Mouse (Mus musculus) testis, adult 2 months (tissue): ENCODE data around the gene Gm10647. TPM values are rescaled to one million over a fixed set of nuclear protein-coding genes. Genes with fewer than 3 reads are reported as not detected.

ENCODE experiments used
- H3K27ac ChIP-seq: fragments of 200-500 bp; 2 replicates; pipeline ENCODE4 v1.5.1; 2012; ENCODE audit warnings: low read depth, low read length; ENCODE audit not compliant: control insufficient read depth, insufficient read depth
- H3K27me3 ChIP-seq: fragments of 200-500 bp; 2 replicates; pipeline ENCODE4 v1.6.1; 2012; ENCODE audit warnings: mild to moderate bottlenecking, low read length, moderate library complexity; ENCODE audit not compliant: control insufficient read depth, insufficient read depth
- H3K36me3 ChIP-seq: fragments of 200-500 bp; 2 replicates; pipeline ENCODE4 v1.6.1; 2012; ENCODE audit warnings: mild to moderate bottlenecking, low read length; ENCODE audit not compliant: control insufficient read depth, insufficient read depth
- H3K4me1 ChIP-seq: fragments of 200-500 bp; 2 replicates; pipeline ENCODE4 v1.6.1; 2012; ENCODE audit warnings: low read length; ENCODE audit not compliant: control insufficient read depth, insufficient read depth
- H3K4me3 ChIP-seq: fragments of 200-500 bp; 2 replicates; pipeline ENCODE4 v1.5.1; 2012; ENCODE audit warnings: low read depth, mild to moderate bottlenecking, low read length, moderate library complexity, mixed read lengths; ENCODE audit not compliant: control insufficient read depth
- CTCF ChIP-seq: fragments of 200-500 bp; IDR thresholded peaks from 2 replicates; pipeline ENCODE4 v1.5.1; 2012; ENCODE audit warnings: low read depth, mild to moderate bottlenecking, inconsistent platforms, low read length, moderate library complexity; ENCODE audit not compliant: control insufficient read depth, insufficient read depth, insufficient replicate concordance
- POLR2A ChIP-seq: fragments of 200-500 bp; IDR thresholded peaks from 2 replicates; pipeline ENCODE4 v1.6.1; 2012; ENCODE audit warnings: low read depth, mild to moderate bottlenecking, inconsistent platforms, low read length, moderate library complexity; ENCODE audit not compliant: control insufficient read depth
- polyA plus RNA-seq: library from polyadenylated mRNA; depleted of rRNA; stranded (reverse); fragments of >200 nt; gene quantifications from 2 replicates; pipeline ENCODE4 v1.2.3, GENCODE M21; 2012; rRNA removed

The Gm10647 gene
- polyA plus RNA-seq, 1 experiment = 0.20 TPM

GRCm38 (mm10) chr9:66825990-66826389 lies 29.2 kb downstream of the Gm10647 start:
- Histone ChIP-seq H3K4me1 (no peaks in the 10 kb centered on the region), H3K27ac (no peak overlapping the region), H3K36me3 (no peaks in the 10 kb centered on the region), H3K27me3 (no peaks in the 10 kb centered on the region), H3K4me3 (no peak overlapping the region)
- TF ChIP-seq POLR2A (no peak), CTCF (no peak)

- Histone ChIP-seq H3K27ac (no peak overlapping the region), H3K36me3 (no peaks in the 10 kb centered on the region), H3K4me1 (peaks cover 8% of the 10 kb centered on the region), H3K4me3 (no peak overlapping the region), H3K27me3 (no peaks in the 10 kb centered on the region)
- no peak for TF ChIP-seq POLR2A
- no peak for TF ChIP-seq CTCF
Measured at GRCm38 (mm10) chr9:66832366-66832908, 35.6 kb downstream of the Gm10647 start.

GRCm38 (mm10) chr9:66833851-66834250 lies 37.0 kb downstream of the Gm10647 start:
- no peak for TF ChIP-seq CTCF
- TF ChIP-seq POLR2A = no peak
- Histone ChIP-seq H3K27ac (peak overlapping the region; percentile 76), H3K27me3 (no peaks in the 10 kb centered on the region), H3K36me3 (no peaks in the 10 kb centered on the region), H3K4me3 (peak overlapping the region; percentile 92), H3K4me1 (peaks cover 8% of the 10 kb centered on the region)

- TF ChIP-seq CTCF = no peak
- TF ChIP-seq POLR2A = peak; percentile 57; the same call in 1 of the 2 replicates
- Histone ChIP-seq H3K4me3 (peak within 1 kb of the TSS; percentile 92), H3K27me3 (no peaks in the 10 kb centered on the region), H3K27ac (peak within 1 kb of the TSS; percentile 79), H3K36me3 (no peaks in the 10 kb centered on the region), H3K4me1 (peaks cover 8% of the 10 kb centered on the region)
Measured at GRCm38 (mm10) chr9:66834318-66835096, 37.7 kb downstream of the Gm10647 start, which contains the start of gene Aph1c. Gene Aph1c, minus strand, starts transcription at chr9:66834726.

- H3K4me1 ChIP-seq = peaks cover 8% of the 10 kb centered on the region
- H3K36me3 ChIP-seq = no peaks in the 10 kb centered on the region
- peak overlapping the region; percentile 79 for H3K27ac ChIP-seq
- peak overlapping the region; percentile 92 for H3K4me3 ChIP-seq
- no peak for TF ChIP-seq CTCF
- no peak for TF ChIP-seq POLR2A
- no peaks in the 10 kb centered on the region for H3K27me3 ChIP-seq
Measured at GRCm38 (mm10) chr9:66835097-66835480, 38.2 kb downstream of the Gm10647 start.

- no peak overlapping the region for H3K27ac ChIP-seq
- TF ChIP-seq CTCF (no peak), POLR2A (no peak)
- H3K4me3 ChIP-seq = no peak overlapping the region
- no peaks in the 10 kb centered on the region for H3K27me3 ChIP-seq
- no peaks in the 10 kb centered on the region; the same call in none of the 2 replicates for H3K36me3 ChIP-seq
- H3K4me1 ChIP-seq = no peaks in the 10 kb centered on the region
Measured at GRCm38 (mm10) chr9:66846822-66847221, 50.0 kb downstream of the Gm10647 start.

Other genes starting within 250 kb of the Gm10647 start
- 8.1 and 10.7 TPM in 2 replicates for gene Usp3, start 203.9 kb upstream of the Gm10647 start, polyA plus RNA-seq
- 1.5 and 1.9 TPM in 2 replicates for gene Car12, start 83.4 kb upstream of the Gm10647 start, polyA plus RNA-seq
- 1.6 and 1.9 TPM in 2 replicates for gene Aph1b, start 1.5 kb upstream of the Gm10647 start, polyA plus RNA-seq
- gene Aph1c, start 37.7 kb downstream of the Gm10647 start, polyA plus RNA-seq = 7.3 and 10.2 TPM in 2 replicates
- gene Rab8b, start 122.6 kb downstream of the Gm10647 start, polyA plus RNA-seq = 8.6 and 10.9 TPM in 2 replicates
- gene Rps27l, start 149.0 kb downstream of the Gm10647 start, polyA plus RNA-seq = 61.0 and 75.7 TPM in 2 replicates
- gene Lactb, start 178.4 kb downstream of the Gm10647 start, polyA plus RNA-seq = 3.9 and 5.2 TPM in 2 replicates